Mouse (Mus musculus) liver, adult 2 months (tissue): ENCODE measurements around the gene C1qb. TPM values are rescaled to one million over a fixed set of nuclear protein-coding genes. Genes with fewer than 3 reads are reported as not detected.

Source experiments
- DNase-seq: peaks from one replicate; pipeline ENCODE4 v3.0.0-alpha.2; 2011; ENCODE audit warnings: low read depth, low spot score; ENCODE audit errors: extremely low read depth
- H3K27ac ChIP-seq: fragments of 200-500 bp; replicated peaks from 2 replicates; pipeline ENCODE4 v1.5.1; 2012; ENCODE audit warnings: low read depth, mild to moderate bottlenecking, control low read depth, inconsistent platforms, low read length; ENCODE audit not compliant: insufficient read depth
- H3K27me3 ChIP-seq: fragments of 200-500 bp; 2 replicates; pipeline ENCODE4 v1.6.1; 2012; ENCODE audit warnings: mild to moderate bottlenecking, moderate library complexity, low read length, inconsistent platforms; ENCODE audit not compliant: control insufficient read depth, insufficient read depth
- H3K36me3 ChIP-seq: fragments of 200-500 bp; 2 replicates; pipeline ENCODE4 v1.6.1; 2012; ENCODE audit warnings: low read length, inconsistent platforms; ENCODE audit not compliant: control insufficient read depth, insufficient read depth
- H3K4me1 ChIP-seq: fragments of 200-500 bp; 2 replicates; pipeline ENCODE4 v1.6.1; 2011; ENCODE audit warnings: low read length; ENCODE audit not compliant: control insufficient read depth, insufficient read depth
- H3K4me3 ChIP-seq: fragments of 200-500 bp; 2 replicates; pipeline ENCODE4 v1.5.1; 2011; ENCODE audit warnings: low read depth, mild to moderate bottlenecking, control low read depth, low read length, moderate library complexity; ENCODE audit not compliant: insufficient read depth
- H3K79me2 ChIP-seq: fragments of 200-500 bp; 2 replicates; pipeline ENCODE4 v1.6.1; 2012; ENCODE audit warnings: inconsistent platforms, mild to moderate bottlenecking, low read length, moderate library complexity; ENCODE audit not compliant: control insufficient read depth, insufficient read depth
- H3K9ac ChIP-seq: fragments of 200-500 bp; 2 replicates; pipeline ENCODE4 v1.6.1; 2012; ENCODE audit warnings: low read depth, mild to moderate bottlenecking, control low read depth, inconsistent platforms, low read length
- CTCF ChIP-seq: fragments of 200-500 bp; IDR thresholded peaks from 2 replicates; pipeline ENCODE4 v1.5.1; 2011; ENCODE audit warnings: low read depth, low read length, control low read depth
- POLR2A ChIP-seq: fragments of 200-500 bp; IDR thresholded peaks from 2 replicates; pipeline ENCODE4 v1.6.1; 2011; ENCODE audit warnings: low read length, control low read depth; ENCODE audit not compliant: insufficient read depth; ENCODE audit errors: extremely low read depth
- WGBS: fragments of 180-500 bp; shearing (Covaris S2); methylation state at CpG from one replicate; pipeline ENCODE4 v1.1.7; 2018; 5-methylcytosine and 5-hydroxymethylcytosine counted together
- polyA plus RNA-seq: library from polyadenylated mRNA; depleted of rRNA; stranded (reverse); fragments of >200 nt; gene quantifications from 2 replicates; pipeline ENCODE4 v1.2.3, GENCODE M21; 2012
- total RNA-seq: library from RNA; depleted of rRNA; stranded (reverse); fragments of >200 nt; gene quantifications from 2 replicates; pipeline ENCODE4 v1.2.3, GENCODE M21; 2014

C1qb gene
- total and polyA plus RNA-seq, 2 experiments = 68.4 to 88.8 TPM

- DNase-seq = no peak
- no peaks in the 10 kb centered on the region for H3K36me3 ChIP-seq
These were observed 33.9 kb downstream of the C1qb start for GRCm38 (mm10) chr4:136852119-136852518.

GRCm38 (mm10) chr4:136848565-136848964, 37.4 kb downstream of the C1qb start:
- Histone ChIP-seq H3K27ac (no peak overlapping the region), H3K4me1 (no peaks in the 10 kb centered on the region), H3K36me3 (no peaks in the 10 kb centered on the region), H3K79me2 (no peaks in the 10 kb centered on the region), H3K4me3 (no peak overlapping the region), H3K9ac (no peak overlapping the region), H3K27me3 (no peaks in the 10 kb centered on the region)
- WGBS = 86% methylated on average over 4 of the region's 4 CpGs
- no peak for DNase-seq
- TF ChIP-seq CTCF (no peak), POLR2A (no peak)

More at GRCm38 (mm10) chr4:136852119-136852518, 33.9 kb downstream of the C1qb start:
- H3K4me3 ChIP-seq = no peak overlapping the region
- no peaks in the 10 kb centered on the region for H3K4me1 ChIP-seq
- TF ChIP-seq CTCF = no peak
- 68% methylated on average over 5 of the region's 5 CpGs for WGBS
- H3K79me2 ChIP-seq = no peaks in the 10 kb centered on the region
- H3K27me3 ChIP-seq = no peaks in the 10 kb centered on the region
- H3K27ac ChIP-seq = no peak overlapping the region
- no peak overlapping the region for H3K9ac ChIP-seq

GRCm38 (mm10) chr4:136847166-136847565, 38.8 kb downstream of the C1qb start:
- DNase-seq = no peak
- Histone ChIP-seq H3K4me1 (no peaks in the 10 kb centered on the region), H3K79me2 (no peaks in the 10 kb centered on the region), H3K4me3 (no peak overlapping the region), H3K27ac (no peak overlapping the region), H3K9ac (no peak overlapping the region), H3K36me3 (no peaks in the 10 kb centered on the region), H3K27me3 (no peaks in the 10 kb centered on the region)
- TF ChIP-seq CTCF = no peak
- TF ChIP-seq POLR2A = no peak
- WGBS = 83% methylated on average over 6 of the region's 6 CpGs

GRCm38 (mm10) chr4:136842802-136843201, 43.2 kb downstream of the C1qb start:
- Histone ChIP-seq H3K79me2 (no peaks in the 10 kb centered on the region), H3K4me3 (no peak overlapping the region), H3K4me1 (no peaks in the 10 kb centered on the region), H3K36me3 (no peaks in the 10 kb centered on the region), H3K27ac (no peak overlapping the region), H3K27me3 (0 out of 2 replicates have a peak, but pooled peaks cover 4% of the 10 kb centered on the region), H3K9ac (no peak overlapping the region)
- TF ChIP-seq CTCF (no peak), POLR2A (no peak)
- 27% methylated on average over 10 of the region's 10 CpGs for WGBS
- DNase-seq = peak; percentile 54

- no peak overlapping the region for H3K9ac ChIP-seq
- WGBS = 55% methylated on average over 4 of the region's 4 CpGs
- H3K27ac ChIP-seq = no peak overlapping the region
- no peak overlapping the region for H3K4me3 ChIP-seq
- no peak for TF ChIP-seq POLR2A
- no peak for TF ChIP-seq CTCF
- H3K4me1 ChIP-seq = no peaks in the 10 kb centered on the region
- no peaks in the 10 kb centered on the region for H3K36me3 ChIP-seq
- 0 out of 2 replicates have a peak, but pooled peaks cover 4% of the 10 kb centered on the region for H3K27me3 ChIP-seq
- no peak for DNase-seq
- H3K79me2 ChIP-seq = no peaks in the 10 kb centered on the region
These were observed 44.0 kb downstream of the C1qb start for GRCm38 (mm10) chr4:136842033-136842432.

- 9% methylated on average over 5 of the region's 5 CpGs for WGBS
- Histone ChIP-seq H3K4me1 (no peaks in the 10 kb centered on the region), H3K79me2 (no peaks in the 10 kb centered on the region), H3K4me3 (no peak overlapping the region), H3K36me3 (no peaks in the 10 kb centered on the region), H3K9ac (no peak overlapping the region), H3K27me3 (peaks cover 9% of the 10 kb centered on the region; the same call in 1 of the 2 replicates), H3K27ac (no peak overlapping the region)
- TF ChIP-seq POLR2A (no peak), CTCF (peak; percentile 88)
- peak; percentile 37 for DNase-seq
These were observed 44.9 kb downstream of the C1qb start for GRCm38 (mm10) chr4:136841056-136841455.

GRCm38 (mm10) chr4:136838462-136838861, 47.5 kb downstream of the C1qb start:
- no peak overlapping the region for H3K4me3 ChIP-seq
- H3K79me2 ChIP-seq = no peaks in the 10 kb centered on the region
- no peak overlapping the region for H3K9ac ChIP-seq
- H3K27me3 ChIP-seq = peaks cover 24% of the 10 kb centered on the region; the same call in 1 of the 2 replicates
- H3K27ac ChIP-seq = no peak overlapping the region
- 44% methylated on average over 9 of the region's 9 CpGs for WGBS
- no peaks in the 10 kb centered on the region for H3K36me3 ChIP-seq
- no peaks in the 10 kb centered on the region for H3K4me1 ChIP-seq
- TF ChIP-seq CTCF (no peak), POLR2A (no peak)
- no peak for DNase-seq
